Mouse (Mus musculus) embryonic facial prominence, embryonic 10.5 days (tissue): ENCODE results near the gene S100a3. TPM values are rescaled to one million over a fixed set of nuclear protein-coding genes. Genes with fewer than 3 reads are reported as not detected.
A peak's percentile ranks its signal among the peaks of the same experiment; 100 is the strongest.

Experiments
- DNase-seq: peaks from one replicate; pipeline ENCODE4 v3.0.0-alpha.2; 2017; ENCODE audit warnings: low spot score
- H3K27ac ChIP-seq: fragments of 300-500 bp; sonication (generic); replicated peaks from 2 replicates; pipeline ENCODE4 v1.5.1; 2016; ENCODE audit warnings: mild to moderate bottlenecking
- H3K27me3 ChIP-seq: fragments of 300-500 bp; sonication (generic); replicated peaks from 2 replicates; pipeline ENCODE4 v1.6.1; 2016; ENCODE audit warnings: low read depth, mild to moderate bottlenecking; ENCODE audit not compliant: poor library complexity, severe bottlenecking
- H3K36me3 ChIP-seq: fragments of 300-500 bp; sonication (generic); replicated peaks from 2 replicates; pipeline ENCODE4 v1.6.1; 2016; ENCODE audit warnings: mild to moderate bottlenecking, moderate library complexity
- H3K4me1 ChIP-seq: fragments of 300-500 bp; sonication (generic); 2 replicates; pipeline ENCODE4 v1.6.1; 2016
- H3K4me3 ChIP-seq: fragments of 300-500 bp; sonication (generic); 2 replicates; pipeline ENCODE4 v1.5.1; 2016; ENCODE audit warnings: mild to moderate bottlenecking, moderate library complexity
- H3K9me3 ChIP-seq: fragments of 300-500 bp; sonication (generic); 2 replicates; pipeline ENCODE4 v1.6.1; 2016; ENCODE audit warnings: mild to moderate bottlenecking
- WGBS: fragments of 180-500 bp; shearing (Covaris S2); methylation state at CpG from one replicate; pipeline ENCODE4 v1.1.7; 2016; 5-methylcytosine and 5-hydroxymethylcytosine counted together
- polyA plus RNA-seq: library from polyadenylated mRNA; unstranded; fragments of >200 nt; fragmentation: Nextera tagmentation; extraction: Ambion mirVana; gene quantifications from 2 replicates; pipeline ENCODE4 v1.2.1, GENCODE M21; 2016

S100a3 gene
- polyA plus RNA-seq, 1 experiment from 2014 or later: not detected

DNA sequence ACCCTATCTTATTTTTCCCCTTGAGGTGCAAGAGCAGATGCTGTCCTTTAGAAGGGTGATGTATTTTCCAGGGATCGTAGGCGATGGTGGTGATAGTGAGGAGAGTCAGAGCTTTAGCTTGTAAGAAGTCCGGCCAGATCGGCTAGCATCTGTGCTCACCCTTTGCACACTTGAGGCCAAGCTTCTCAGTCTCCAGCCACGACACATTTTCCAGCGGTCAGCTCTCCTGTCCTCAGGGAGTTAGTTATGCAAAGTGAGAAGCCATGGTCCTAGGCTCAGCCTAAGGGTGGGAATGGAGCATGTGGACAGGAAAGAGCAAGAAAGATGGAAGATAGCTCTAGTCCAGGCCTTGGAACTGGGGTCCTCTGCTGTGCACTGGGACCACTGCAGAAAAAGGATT is 36.4 kb downstream of the S100a3 start:
- 87% methylated on average over 6 of the region's 6 CpGs for WGBS
- Histone ChIP-seq H3K27ac (no peak overlapping the region), H3K4me1 (peaks cover 25% of the 10 kb centered on the region), H3K27me3 (no peaks in the 10 kb centered on the region), H3K4me3 (no peak overlapping the region), H3K36me3 (no peaks in the 10 kb centered on the region), H3K9me3 (peaks cover 4% of the 10 kb centered on the region; the same call in 1 of the 2 replicates)
- no peak for DNase-seq

DNA sequence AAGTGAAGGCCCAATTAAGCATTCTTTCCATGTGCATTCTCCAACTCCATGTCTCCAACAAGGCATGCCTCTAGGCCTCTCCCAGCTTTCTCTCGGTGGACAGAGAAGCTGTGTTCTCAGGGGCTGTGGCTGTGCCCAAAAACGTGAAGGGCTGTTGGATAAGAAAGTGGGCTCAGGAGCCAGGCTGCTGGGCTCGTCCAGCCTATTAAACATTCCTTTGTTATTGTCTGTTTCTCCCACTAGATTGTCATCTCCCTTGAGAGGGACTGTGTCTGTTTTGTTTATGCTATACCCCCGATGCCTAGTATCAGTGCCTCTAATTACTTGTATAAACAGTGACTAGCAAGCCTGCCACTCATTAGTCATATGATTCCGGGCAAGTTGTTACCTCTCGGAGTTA is 37.4 kb downstream of the S100a3 start:
- H3K36me3 ChIP-seq: no peaks in the 10 kb centered on the region
- no peak for DNase-seq
- H3K4me1 ChIP-seq: peaks cover 25% of the 10 kb centered on the region
- no peak overlapping the region for H3K4me3 ChIP-seq
- WGBS: 19% methylated on average over 6 of the region's 6 CpGs
- no peak overlapping the region for H3K27ac ChIP-seq
- H3K27me3 ChIP-seq: no peaks in the 10 kb centered on the region
- H3K9me3 ChIP-seq: peaks cover 4% of the 10 kb centered on the region; the same call in 1 of the 2 replicates

DNA sequence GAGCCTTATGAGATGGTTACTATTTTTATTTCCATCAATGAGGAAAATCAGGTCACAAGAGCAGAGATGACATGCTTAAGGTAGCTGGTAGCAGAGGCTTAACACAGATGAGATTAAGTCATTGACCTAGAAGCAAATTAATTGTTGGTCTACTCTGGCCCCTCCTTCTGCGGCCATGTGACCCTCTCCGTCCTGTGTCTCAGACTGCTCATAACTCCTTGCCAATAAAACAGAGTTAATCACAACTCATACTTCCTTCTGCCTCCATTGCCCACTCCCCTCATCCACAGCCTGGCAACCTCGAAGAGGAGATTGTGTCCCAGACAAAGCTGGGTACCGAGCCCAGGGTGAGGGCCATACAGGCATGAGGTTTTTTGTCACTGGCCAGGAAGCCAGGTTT is 37.8 kb downstream of the S100a3 start:
- Histone ChIP-seq H3K27ac (no peak overlapping the region), H3K27me3 (no peaks in the 10 kb centered on the region), H3K36me3 (no peaks in the 10 kb centered on the region), H3K9me3 (peaks cover 4% of the 10 kb centered on the region; the same call in 1 of the 2 replicates), H3K4me1 (peaks cover 27% of the 10 kb centered on the region), H3K4me3 (no peak overlapping the region)
- 79% methylated on average over 4 of the region's 4 CpGs for WGBS
- no peak for DNase-seq

DNA sequence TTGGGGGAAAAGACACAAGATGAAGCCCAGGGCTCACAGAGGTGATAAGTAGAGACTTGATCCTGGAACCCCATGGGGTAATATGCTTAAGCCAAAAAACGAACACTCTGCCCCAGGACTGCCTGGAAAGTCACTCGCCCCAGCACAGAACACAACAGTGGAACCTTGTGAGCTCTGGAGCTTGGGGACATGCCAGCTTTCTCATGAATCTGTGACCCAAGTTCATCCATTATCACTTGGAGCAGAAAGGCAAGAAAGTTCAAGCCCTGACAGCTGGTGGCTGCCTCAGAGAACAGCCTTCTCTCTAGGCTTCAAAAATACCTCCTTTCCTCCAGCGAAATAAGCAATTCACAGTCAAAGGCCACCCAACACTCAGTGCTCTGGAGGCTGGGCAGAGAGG is 39.0 kb downstream of the S100a3 start:
- H3K4me1 ChIP-seq: peaks cover 37% of the 10 kb centered on the region
- 77% methylated on average over 3 of the region's 3 CpGs for WGBS
- no peak for DNase-seq
- 0 out of 2 replicates have a peak overlapping the region, but pooled peaks have one; percentile 1 for H3K27ac ChIP-seq
- no peak overlapping the region for H3K4me3 ChIP-seq
- no peaks in the 10 kb centered on the region for H3K36me3 ChIP-seq
- H3K9me3 ChIP-seq: no peaks in the 10 kb centered on the region
- no peaks in the 10 kb centered on the region for H3K27me3 ChIP-seq

DNA sequence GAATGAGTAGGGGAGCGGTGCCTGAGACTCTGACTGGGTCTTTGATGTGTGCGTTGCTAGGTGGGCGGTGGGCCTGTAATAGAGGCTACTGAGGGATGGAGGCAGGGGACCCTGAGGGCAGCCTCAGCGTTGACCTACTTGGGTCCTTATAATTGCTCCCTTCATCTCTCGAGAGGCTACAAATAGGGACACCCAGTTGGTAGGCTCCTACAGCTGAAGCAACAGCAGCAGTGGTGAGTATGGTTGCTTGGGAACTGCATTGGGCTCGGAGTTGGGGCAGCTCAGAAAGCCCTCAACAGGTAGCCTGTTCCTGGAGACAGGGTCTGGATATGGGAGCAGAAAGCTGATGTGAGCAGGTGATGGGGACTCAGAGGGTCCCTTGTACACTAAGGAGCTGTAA is 39.7 kb downstream of the S100a3 start:
- H3K27ac ChIP-seq: peak overlapping the region; percentile 1; the same call in 1 of the 2 replicates

DNA sequence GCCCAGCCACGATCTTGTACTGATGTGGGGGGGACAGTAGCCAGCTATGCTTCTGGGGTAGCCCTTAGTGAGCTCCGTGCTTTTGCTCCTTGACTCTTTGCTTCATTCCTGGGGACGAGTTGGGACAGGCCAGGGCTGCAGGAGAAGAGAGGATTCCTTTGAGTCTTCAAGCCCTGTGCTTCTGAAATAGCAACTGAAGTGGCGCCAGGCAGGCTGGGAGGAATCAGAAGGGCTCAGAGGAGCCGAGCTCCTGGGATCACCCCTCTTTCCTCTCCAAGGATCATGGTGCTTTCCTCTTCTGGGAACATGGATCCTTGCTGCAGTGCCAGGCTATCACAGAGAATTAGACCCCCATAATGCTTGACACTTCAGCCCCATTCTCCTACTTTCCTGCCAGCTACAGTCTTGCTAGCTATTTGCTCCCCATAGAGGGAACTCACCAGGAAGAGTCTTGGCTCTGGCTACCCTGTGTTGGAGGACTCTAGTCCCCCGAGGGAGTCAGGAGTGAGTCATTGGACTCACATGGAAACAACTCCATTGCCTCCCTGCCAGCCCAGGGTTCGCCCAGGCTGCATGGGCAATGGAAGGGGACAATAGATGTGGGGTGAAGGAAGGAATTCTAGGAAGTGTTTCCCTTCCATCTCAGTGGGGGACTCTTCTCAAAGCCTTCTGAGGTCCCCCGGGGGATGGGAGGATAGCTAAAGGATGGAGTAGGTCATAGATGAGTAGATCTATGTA is 40.2 kb downstream of the S100a3 start:
- 76% methylated on average over 8 of the region's 8 CpGs for WGBS
- Histone ChIP-seq H3K27me3 (no peaks in the 10 kb centered on the region), H3K27ac (peak overlapping the region; percentile 1; the same call in 1 of the 2 replicates), H3K4me3 (no peak overlapping the region), H3K36me3 (no peaks in the 10 kb centered on the region), H3K9me3 (no peaks in the 10 kb centered on the region), H3K4me1 (peaks cover 45% of the 10 kb centered on the region)
- no peak for DNase-seq

More for the DNA sequence above, 39.7 kb downstream of the S100a3 start:
- no peak for DNase-seq
- H3K27me3 ChIP-seq: no peaks in the 10 kb centered on the region
- H3K4me1 ChIP-seq: peaks cover 39% of the 10 kb centered on the region
- H3K4me3 ChIP-seq: no peak overlapping the region
- WGBS: 78% methylated on average over 6 of the region's 6 CpGs
- H3K9me3 ChIP-seq: no peaks in the 10 kb centered on the region
- no peaks in the 10 kb centered on the region for H3K36me3 ChIP-seq

DNA sequence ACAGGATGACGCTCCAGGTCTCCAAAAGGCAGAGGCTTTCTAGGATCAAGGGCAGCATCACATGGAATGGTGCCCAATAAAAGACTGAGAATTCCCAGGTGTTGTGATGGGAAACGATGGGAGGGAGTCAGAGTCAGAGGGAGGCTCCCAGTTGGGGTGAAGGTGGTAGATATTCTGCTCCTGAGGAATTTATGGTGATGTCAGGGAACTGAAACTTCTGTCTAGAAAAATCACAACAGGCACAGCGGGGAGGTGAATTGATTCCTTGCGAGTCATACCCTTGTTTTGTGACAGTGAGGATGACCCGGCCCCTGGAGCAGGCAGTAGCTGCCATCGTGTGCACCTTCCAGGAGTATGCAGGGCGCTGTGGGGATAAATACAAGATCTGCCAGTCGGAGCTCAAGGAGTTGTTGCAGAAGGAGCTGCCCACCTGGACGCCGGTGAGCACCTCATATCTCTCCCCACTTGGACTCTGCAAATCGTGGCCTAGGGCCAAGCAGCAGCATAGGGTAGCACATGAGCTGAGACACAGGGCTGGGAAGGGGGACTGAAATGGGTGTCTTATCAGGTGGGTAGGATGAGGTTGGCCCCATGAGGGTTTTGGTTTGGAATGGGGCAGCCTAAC is 41.2 kb downstream of the S100a3 start, which contains the start of gene Gm42674:
Gene Gm42674, plus strand, starts transcription at position 419 of the 625 bp plus-strand sequence.
- no peak for DNase-seq
- Histone ChIP-seq H3K9me3 (no peaks in the 10 kb centered on the region), H3K36me3 (no peaks in the 10 kb centered on the region), H3K27me3 (no peaks in the 10 kb centered on the region), H3K4me3 (no peak within 1 kb of the TSS), H3K4me1 (peaks cover 54% of the 10 kb centered on the region), H3K27ac (peak within 1 kb of the TSS; percentile 1)
- 88% methylated on average over 11 of the region's 11 CpGs for WGBS

DNA sequence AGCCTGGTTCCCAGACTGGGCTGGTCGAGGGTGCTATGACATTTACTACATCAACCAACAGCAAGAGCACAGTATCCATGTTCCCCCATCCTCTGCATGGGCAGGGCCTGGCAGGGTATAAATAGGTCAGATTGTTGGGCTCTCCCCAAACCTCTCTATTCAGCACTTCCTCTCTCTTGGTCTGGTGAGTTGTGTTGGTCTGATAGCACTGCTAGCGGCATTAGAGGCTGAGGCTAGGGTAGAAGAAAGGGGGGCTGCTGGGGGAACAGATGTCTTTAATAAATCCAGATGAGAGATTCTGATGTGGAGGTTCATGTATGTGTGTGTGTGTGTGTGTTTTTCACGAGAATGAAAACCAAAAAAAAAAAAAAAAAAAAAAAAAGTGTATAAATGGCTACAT is 43.2 kb downstream of the S100a3 start, which contains the start of gene S100a4:
Gene S100a4, plus strand, starts transcription at position 149 of the 400 bp plus-strand sequence.
- no peaks in the 10 kb centered on the region for H3K36me3 ChIP-seq
- peak within 1 kb of the TSS; percentile 75 for H3K27ac ChIP-seq
- peaks cover 46% of the 10 kb centered on the region for H3K4me1 ChIP-seq
- H3K4me3 ChIP-seq: no peak within 1 kb of the TSS
- H3K9me3 ChIP-seq: no peaks in the 10 kb centered on the region
- DNase-seq: no peak
- 42% methylated on average over 3 of the region's 3 CpGs for WGBS
- no peaks in the 10 kb centered on the region for H3K27me3 ChIP-seq

DNA sequence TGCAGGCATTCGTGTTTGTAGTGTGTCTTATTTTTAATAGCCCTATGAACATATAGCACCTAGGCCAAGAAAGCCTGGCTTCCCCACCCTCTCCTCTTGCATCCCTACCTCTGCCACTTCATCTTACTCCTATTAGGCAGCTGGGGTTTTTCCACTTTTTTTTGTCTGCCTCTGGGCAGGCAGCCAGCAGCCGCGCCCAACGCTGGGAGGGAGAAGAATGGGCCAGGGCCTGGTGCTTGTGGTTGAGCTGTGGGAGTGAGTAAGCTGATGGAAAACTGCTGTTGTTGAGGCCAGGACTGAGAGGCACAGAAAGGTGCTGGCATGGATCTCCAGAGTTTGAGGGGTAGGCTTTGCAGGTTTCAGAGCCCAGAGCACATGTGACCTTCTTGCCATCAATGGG is 44.0 kb downstream of the S100a3 start:
- H3K27me3 ChIP-seq: no peaks in the 10 kb centered on the region
- no peak overlapping the region for H3K4me3 ChIP-seq
- peak overlapping the region; percentile 73 for H3K27ac ChIP-seq
- no peaks in the 10 kb centered on the region for H3K36me3 ChIP-seq
- peaks cover 46% of the 10 kb centered on the region for H3K4me1 ChIP-seq
- 76% methylated on average over 4 of the region's 4 CpGs for WGBS
- no peaks in the 10 kb centered on the region for H3K9me3 ChIP-seq
- no peak for DNase-seq

DNA sequence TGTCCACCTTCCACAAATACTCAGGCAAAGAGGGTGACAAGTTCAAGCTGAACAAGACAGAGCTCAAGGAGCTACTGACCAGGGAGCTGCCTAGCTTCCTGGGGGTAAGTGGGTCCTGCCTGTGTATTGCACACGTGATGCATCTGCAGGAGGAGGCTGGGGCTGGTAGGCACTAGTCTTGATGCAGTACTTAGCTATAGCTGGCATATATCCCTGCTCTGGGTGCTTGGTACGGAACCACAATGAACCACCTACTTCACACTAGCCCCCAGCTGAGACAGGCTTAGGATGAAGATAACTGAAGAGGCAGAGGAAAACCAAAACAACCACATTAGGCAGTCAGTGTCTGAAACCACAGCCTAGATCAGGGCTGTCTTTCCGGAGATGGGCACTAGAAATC is 44.7 kb downstream of the S100a3 start:
- Histone ChIP-seq H3K27me3 (no peaks in the 10 kb centered on the region), H3K27ac (peak overlapping the region; percentile 73; the same call in 1 of the 2 replicates)
- 80% methylated on average over 3 of the region's 3 CpGs for WGBS

DNA sequence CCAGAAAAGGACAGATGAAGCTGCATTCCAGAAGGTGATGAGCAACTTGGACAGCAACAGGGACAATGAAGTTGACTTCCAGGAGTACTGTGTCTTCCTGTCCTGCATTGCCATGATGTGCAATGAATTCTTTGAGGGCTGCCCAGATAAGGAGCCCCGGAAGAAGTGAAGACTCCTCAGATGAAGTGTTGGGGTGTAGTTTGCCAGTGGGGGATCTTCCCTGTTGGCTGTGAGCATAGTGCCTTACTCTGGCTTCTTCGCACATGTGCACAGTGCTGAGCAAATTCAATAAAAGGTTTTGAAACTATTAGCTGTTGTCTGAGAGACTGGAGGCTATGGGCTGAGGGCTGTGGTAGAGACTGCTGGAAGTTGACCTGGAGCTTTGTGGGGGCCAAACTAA is 45.4 kb downstream of the S100a3 start:
- H3K4me3 ChIP-seq: no peak overlapping the region
- WGBS: 76% methylated on average over 2 of the region's 2 CpGs
- no peak for DNase-seq

More for the DNA sequence above, 44.7 kb downstream of the S100a3 start:
- Histone ChIP-seq H3K36me3 (no peaks in the 10 kb centered on the region), H3K9me3 (no peaks in the 10 kb centered on the region), H3K4me1 (peaks cover 40% of the 10 kb centered on the region), H3K4me3 (no peak overlapping the region)
- no peak for DNase-seq

DNA sequence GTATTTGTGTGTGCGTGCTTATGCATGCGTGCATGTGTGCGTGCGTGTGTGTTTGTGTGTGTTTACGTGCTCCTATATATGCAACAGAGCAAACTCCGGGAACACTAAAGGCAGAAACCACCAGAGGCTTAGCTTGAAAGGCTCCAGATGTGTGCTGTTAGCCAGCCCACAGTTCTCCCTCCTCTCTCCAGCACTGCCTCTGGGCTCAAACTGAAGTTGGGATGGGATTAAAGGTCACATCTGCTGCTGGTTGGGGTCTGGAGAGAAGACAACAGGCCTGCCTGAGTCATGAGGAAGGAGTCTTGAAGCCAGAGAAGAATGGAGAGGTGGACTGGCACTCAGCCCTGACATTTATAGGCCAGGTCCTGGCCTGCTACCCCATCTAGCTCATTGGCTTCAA is 45.8 kb downstream of the S100a3 start:
- WGBS: 68% methylated on average over 6 of the region's 6 CpGs
- Histone ChIP-seq H3K27me3 (no peaks in the 10 kb centered on the region), H3K27ac (peak overlapping the region; percentile 73), H3K4me1 (peaks cover 41% of the 10 kb centered on the region), H3K4me3 (no peak overlapping the region), H3K9me3 (no peaks in the 10 kb centered on the region), H3K36me3 (no peaks in the 10 kb centered on the region)
- DNase-seq: peak; percentile 79

More for the DNA sequence above, 45.4 kb downstream of the S100a3 start:
- Histone ChIP-seq H3K27me3 (no peaks in the 10 kb centered on the region), H3K27ac (peak overlapping the region; percentile 73), H3K36me3 (no peaks in the 10 kb centered on the region), H3K4me1 (peaks cover 39% of the 10 kb centered on the region), H3K9me3 (no peaks in the 10 kb centered on the region)

DNA sequence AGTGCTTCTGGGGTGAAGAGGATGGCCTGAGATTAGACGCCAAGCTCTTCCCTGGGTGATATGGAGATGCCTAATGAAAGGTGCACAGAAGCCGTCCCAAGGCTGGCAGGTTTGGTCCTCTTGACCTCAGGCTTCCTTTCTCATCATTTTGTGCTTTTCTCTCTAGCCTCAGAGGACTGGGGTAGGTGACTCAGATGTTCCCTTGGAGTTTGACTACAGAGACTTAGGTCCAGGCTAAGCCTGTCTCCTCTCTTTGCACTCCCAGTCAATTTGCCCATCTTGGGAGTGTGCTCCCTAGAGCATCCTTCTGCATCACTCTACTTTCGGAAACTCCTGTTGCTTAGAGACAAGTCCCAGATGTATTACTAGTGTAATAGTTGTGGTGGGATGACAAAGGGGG is 47.0 kb downstream of the S100a3 start:
- peaks cover 41% of the 10 kb centered on the region for H3K4me1 ChIP-seq
- WGBS: 83% methylated on average over 3 of the region's 3 CpGs
- H3K27ac ChIP-seq: peak overlapping the region; percentile 48; the same call in 1 of the 2 replicates
- no peak for DNase-seq
- H3K27me3 ChIP-seq: no peaks in the 10 kb centered on the region
- no peaks in the 10 kb centered on the region for H3K36me3 ChIP-seq
- H3K4me3 ChIP-seq: no peak overlapping the region
- H3K9me3 ChIP-seq: no peaks in the 10 kb centered on the region
